Mouse (Mus musculus): ENCODE data around the gene Spg11.

GRCm38 (mm10) chr2:122081728-122082456 is 36.3 kb downstream of the Spg11 start:
- TF ChIP-seq POLR2A (IDR thresholded peaks at IDR 0.05; ENCODE audit: control insufficient read depth, low read depth, low read length), result no peak
- no peak for TF ChIP-seq CTCF (IDR thresholded peaks at IDR 0.05; ENCODE audit: control insufficient read depth, insufficient read depth, insufficient replicate concordance, low read depth, low read length)
